Mouse (Mus musculus): ENCODE data around the gene Rd3l. TPM values are rescaled to one million over a fixed set of nuclear protein-coding genes. Genes with fewer than 3 reads are reported as not detected.
"Not testable (repeated sequence)": the region's sequence is repeated elsewhere in the genome, so short reads cannot be mapped to it uniquely, and the experiment has no call there.

The Rd3l gene
- polyA plus RNA-seq, 1 experiment = not detected

- DNase-seq (ENCODE audit: low read depth) = no peak
Measured at GRCm38 (mm10) chr12:111966683-111967173, 14.4 kb downstream of the Rd3l start, which contains the start of gene Atp5mpl. Gene Atp5mpl (minus strand): TSS chr12:111966977.

- no peak for DNase-seq (ENCODE audit: low read depth)
Measured at GRCm38 (mm10) chr12:111963339-111963738, 17.8 kb downstream of the Rd3l start.

GRCm38 (mm10) chr12:111958101-111958865, 22.8 kb downstream of the Rd3l start:
- DNase-seq (ENCODE audit: low read depth) = no peak

- DNase-seq (ENCODE audit: low read depth) = no peak
Measured at GRCm38 (mm10) chr12:111956173-111956572, 24.9 kb downstream of the Rd3l start.

GRCm38 (mm10) chr12:111951701-111952100, 29.4 kb downstream of the Rd3l start:
- DNase-seq (ENCODE audit: low read depth) = no peak

GRCm38 (mm10) chr12:111950486-111950885, 30.6 kb downstream of the Rd3l start:
- no peak for DNase-seq (ENCODE audit: low read depth)

- no peak for DNase-seq (ENCODE audit: low read depth)
Measured at GRCm38 (mm10) chr12:111946716-111947115, 34.4 kb downstream of the Rd3l start.

GRCm38 (mm10) chr12:111945765-111946655, 35.1 kb downstream of the Rd3l start:
- DNase-seq (ENCODE audit: low read depth) = not testable (repeated sequence)

- no peak for DNase-seq (ENCODE audit: low read depth)
Measured at GRCm38 (mm10) chr12:111945115-111945514, 36.0 kb downstream of the Rd3l start.

GRCm38 (mm10) chr12:111944065-111944987, 36.8 kb downstream of the Rd3l start:
- not testable (repeated sequence) for DNase-seq (ENCODE audit: low read depth)

GRCm38 (mm10) chr12:111943421-111944064, 37.6 kb downstream of the Rd3l start:
- no peak for DNase-seq (ENCODE audit: low read depth)

GRCm38 (mm10) chr12:111938623-111939177, 42.4 kb downstream of the Rd3l start:
- DNase-seq (ENCODE audit: low read depth) = no peak

- no peak for DNase-seq (ENCODE audit: low read depth)
Measured at GRCm38 (mm10) chr12:111936706-111937550, 44.2 kb downstream of the Rd3l start.

GRCm38 (mm10) chr12:111933971-111934370, 47.1 kb downstream of the Rd3l start:
- DNase-seq (ENCODE audit: low read depth) = no peak

- DNase-seq (ENCODE audit: low read depth) = no peak
Measured at GRCm38 (mm10) chr12:111933032-111933704, 47.9 kb downstream of the Rd3l start.

GRCm38 (mm10) chr12:111932513-111932912, 48.6 kb downstream of the Rd3l start:
- no peak for DNase-seq (ENCODE audit: low read depth)

- no peak for DNase-seq (ENCODE audit: low read depth)
Measured at GRCm38 (mm10) chr12:111931411-111932025, 49.6 kb downstream of the Rd3l start.

Data from gonadal fat pad, adult 2 months (tissue).